Mouse (Mus musculus) small intestine, adult 2 months (tissue): ENCODE data around the gene Acyp2. TPM values are rescaled to one million over a fixed set of nuclear protein-coding genes. Genes with fewer than 3 reads are reported as not detected.
A peak's percentile ranks its signal among the peaks of the same experiment; 100 is the strongest.

ENCODE experiments used
- H3K27ac ChIP-seq: fragments of 200-500 bp; 2 replicates; pipeline ENCODE4 v1.5.1; 2012; ENCODE audit warnings: low read depth, low read length, control low read depth, inconsistent platforms; ENCODE audit not compliant: insufficient read depth
- H3K27me3 ChIP-seq: fragments of 200-500 bp; 2 replicates; pipeline ENCODE4 v1.6.1; 2012; ENCODE audit warnings: mild to moderate bottlenecking, moderate library complexity, low read length, inconsistent platforms; ENCODE audit not compliant: control insufficient read depth, insufficient read depth
- H3K36me3 ChIP-seq: fragments of 200-500 bp; 2 replicates; pipeline ENCODE4 v1.6.1; 2012; ENCODE audit warnings: mild to moderate bottlenecking, low read length, control low read depth, inconsistent platforms; ENCODE audit not compliant: control insufficient read depth, insufficient read depth
- H3K4me1 ChIP-seq: fragments of 200-500 bp; 2 replicates; pipeline ENCODE4 v1.6.1; 2012; ENCODE audit warnings: low read length, inconsistent platforms, mixed read lengths; ENCODE audit not compliant: control insufficient read depth, insufficient read depth, insufficient read length
- H3K4me3 ChIP-seq: fragments of 200-500 bp; 2 replicates; pipeline ENCODE4 v1.5.1; 2012; ENCODE audit warnings: low read depth, mild to moderate bottlenecking, control low read depth, inconsistent platforms, low read length, moderate library complexity
- CTCF ChIP-seq: fragments of 200-500 bp; IDR thresholded peaks from 2 replicates; pipeline ENCODE4 v1.5.1; 2012; ENCODE audit warnings: low read depth, mild to moderate bottlenecking, control low read depth, inconsistent platforms, low read length, moderate library complexity, mixed read lengths; ENCODE audit not compliant: insufficient replicate concordance, insufficient read length; ENCODE audit errors: extremely low read depth
- POLR2A ChIP-seq: fragments of 200-500 bp; IDR thresholded peaks from 2 replicates; pipeline ENCODE4 v1.6.1; 2012; ENCODE audit warnings: low read depth, mild to moderate bottlenecking, control low read depth, inconsistent platforms, low read length, moderate library complexity
- WGBS: fragments of 180-500 bp; shearing (Covaris S2); methylation state at CpG from one replicate; pipeline ENCODE4 v1.1.7; 2018; 5-methylcytosine and 5-hydroxymethylcytosine counted together
- polyA plus RNA-seq: library from polyadenylated mRNA; depleted of rRNA; stranded (reverse); fragments of >200 nt; gene quantifications from 2 replicates; pipeline ENCODE4 v1.2.3, GENCODE M21; 2012

Gene Acyp2
- polyA plus RNA-seq, 1 experiment = 1.2 TPM

- 52% methylated on average over 3 of the region's 3 CpGs for WGBS
- Histone ChIP-seq H3K27ac (no peak overlapping the region), H3K4me3 (no peak overlapping the region), H3K27me3 (no peaks in the 10 kb centered on the region), H3K4me1 (no peaks in the 10 kb centered on the region), H3K36me3 (no peaks in the 10 kb centered on the region)
- no peak for TF ChIP-seq POLR2A
- TF ChIP-seq CTCF = no peak
Measured at GRCm38 (mm10) chr11:30498738-30499355, 150.5 kb downstream of the Acyp2 start.

- H3K27ac ChIP-seq = no peak overlapping the region
- H3K4me3 ChIP-seq = no peak overlapping the region
- TF ChIP-seq POLR2A (no peak), CTCF (no peak)
- H3K4me1 ChIP-seq = no peaks in the 10 kb centered on the region
- WGBS = 49% methylated on average over 2 of the region's 2 CpGs
- H3K36me3 ChIP-seq = no peaks in the 10 kb centered on the region
- no peaks in the 10 kb centered on the region for H3K27me3 ChIP-seq
Measured at GRCm38 (mm10) chr11:30497151-30497550, 152.2 kb downstream of the Acyp2 start.

GRCm38 (mm10) chr11:30491515-30492260 is 157.7 kb downstream of the Acyp2 start:
- Histone ChIP-seq H3K36me3 (no peaks in the 10 kb centered on the region), H3K27me3 (no peaks in the 10 kb centered on the region), H3K27ac (no peak overlapping the region), H3K4me3 (no peak overlapping the region), H3K4me1 (no peaks in the 10 kb centered on the region)
- no peak for TF ChIP-seq CTCF
- no peak for TF ChIP-seq POLR2A

DNA sequence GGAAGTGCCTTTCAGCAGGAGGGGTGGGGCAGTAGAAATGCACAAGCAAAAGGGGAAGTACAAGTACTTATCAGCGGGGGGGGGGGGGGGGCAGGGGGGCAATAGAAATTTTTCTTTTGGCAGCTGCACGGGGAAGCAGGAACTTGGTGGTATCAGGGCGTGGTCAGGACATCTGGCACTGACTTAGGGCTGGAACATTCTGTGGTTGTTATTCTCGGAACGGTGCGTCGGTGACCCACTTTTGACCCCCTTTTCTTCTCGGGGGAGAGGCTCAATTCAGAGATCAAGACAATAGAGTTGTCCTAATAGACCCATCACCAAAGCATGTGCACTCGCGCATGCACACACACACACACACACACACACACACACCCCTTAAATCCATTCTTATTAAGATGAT is 161.2 kb downstream of the Acyp2 start:
- Histone ChIP-seq H3K4me1 (no peaks in the 10 kb centered on the region), H3K27me3 (no peaks in the 10 kb centered on the region), H3K4me3 (no peak overlapping the region), H3K27ac (no peak overlapping the region), H3K36me3 (no peaks in the 10 kb centered on the region)
- TF ChIP-seq CTCF (no peak), POLR2A (no peak)
- WGBS = 68% methylated on average over 10 of the region's 10 CpGs

DNA sequence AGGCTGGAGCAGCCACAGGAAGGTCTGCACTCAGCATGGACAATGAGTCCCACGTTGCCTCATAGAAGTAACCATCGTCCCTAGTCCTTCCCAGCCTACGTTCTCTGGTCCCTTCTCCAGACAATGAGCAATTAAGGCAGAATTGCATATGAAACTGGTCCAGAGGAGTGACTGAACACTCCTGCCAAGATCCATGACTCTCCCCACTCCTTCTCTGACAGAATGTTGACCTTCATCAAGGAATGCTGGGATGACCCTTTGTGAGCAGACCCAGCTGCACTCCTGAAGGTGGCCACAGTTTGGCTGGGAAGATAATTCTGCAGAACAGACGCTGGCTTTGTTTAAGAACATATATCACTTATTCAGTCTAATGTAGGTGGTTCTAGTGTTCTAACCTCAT is 166.1 kb downstream of the Acyp2 start:
- Histone ChIP-seq H3K4me3 (no peak overlapping the region), H3K27me3 (no peaks in the 10 kb centered on the region), H3K4me1 (no peaks in the 10 kb centered on the region), H3K27ac (no peak overlapping the region), H3K36me3 (no peaks in the 10 kb centered on the region)
- 80% methylated on average over 4 of the region's 4 CpGs for WGBS
- TF ChIP-seq POLR2A (no peak), CTCF (no peak)

DNA sequence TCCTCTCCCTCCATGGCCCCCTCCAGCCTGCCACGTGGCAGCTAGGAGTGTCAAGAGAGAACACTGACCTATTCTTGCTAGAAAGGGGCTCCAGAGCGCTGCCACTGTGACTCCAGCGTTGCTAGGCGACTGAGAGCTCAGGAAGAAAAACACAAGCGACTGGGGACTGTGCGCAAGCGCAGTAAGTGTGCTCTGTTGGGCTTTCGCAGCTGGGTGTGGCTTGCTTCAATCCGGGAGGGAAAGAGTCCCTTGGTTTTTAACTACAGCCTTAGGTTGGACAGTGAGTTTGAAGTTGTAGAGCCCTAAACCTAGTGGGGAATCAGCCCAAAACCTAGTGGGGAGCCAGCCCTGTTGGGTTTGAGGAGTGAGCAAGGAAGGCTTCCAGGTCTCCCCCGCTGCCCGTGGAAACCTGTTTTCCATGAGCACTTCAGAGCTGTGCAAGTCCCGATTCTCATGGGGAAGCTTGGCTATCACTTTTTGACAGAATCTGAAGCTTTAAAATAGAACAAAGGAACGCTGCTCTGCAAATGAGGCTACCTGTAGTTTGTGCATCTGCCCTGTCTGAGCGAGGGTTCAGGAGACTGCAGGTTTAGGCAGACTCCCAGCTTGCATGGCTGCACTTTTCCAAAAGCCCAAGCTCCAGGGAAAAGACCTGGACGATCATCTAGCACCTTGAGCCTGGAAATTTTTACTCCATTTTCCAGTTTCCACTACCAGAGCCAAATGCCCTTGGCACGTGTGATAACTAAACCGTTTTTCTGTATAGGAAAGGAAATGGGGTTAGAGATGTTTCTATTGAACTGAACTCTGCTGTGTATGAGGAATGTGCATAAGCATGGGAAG is 177.4 kb downstream of the Acyp2 start, which contains the start of gene 4930505A04Rik:
Gene 4930505A04Rik, minus strand, starts transcription at position 77 of the 843 bp plus-strand sequence.
- H3K27ac ChIP-seq = no peak within 1 kb of the TSS

More for the DNA sequence above, 177.4 kb downstream of the Acyp2 start, which contains the start of gene 4930505A04Rik:
- TF ChIP-seq CTCF (no peak), POLR2A (no peak; the same call in 1 of the 2 replicates)
- peak within 1 kb of the TSS; percentile 45 for H3K4me3 ChIP-seq
- no peaks in the 10 kb centered on the region for H3K4me1 ChIP-seq
- H3K27me3 ChIP-seq = no peaks in the 10 kb centered on the region
- 8% methylated on average over 17 of the region's 17 CpGs for WGBS
- no peaks in the 10 kb centered on the region for H3K36me3 ChIP-seq
